Mouse (Mus musculus): Measurements from ENCODE around the gene Ccdc88c. TPM values are rescaled to one million over a fixed set of nuclear protein-coding genes. Genes with fewer than 3 reads are reported as not detected.

Gene Ccdc88c
- polyA plus RNA-seq, 1 experiment from 2014 or later: 12.0 TPM

DNA sequence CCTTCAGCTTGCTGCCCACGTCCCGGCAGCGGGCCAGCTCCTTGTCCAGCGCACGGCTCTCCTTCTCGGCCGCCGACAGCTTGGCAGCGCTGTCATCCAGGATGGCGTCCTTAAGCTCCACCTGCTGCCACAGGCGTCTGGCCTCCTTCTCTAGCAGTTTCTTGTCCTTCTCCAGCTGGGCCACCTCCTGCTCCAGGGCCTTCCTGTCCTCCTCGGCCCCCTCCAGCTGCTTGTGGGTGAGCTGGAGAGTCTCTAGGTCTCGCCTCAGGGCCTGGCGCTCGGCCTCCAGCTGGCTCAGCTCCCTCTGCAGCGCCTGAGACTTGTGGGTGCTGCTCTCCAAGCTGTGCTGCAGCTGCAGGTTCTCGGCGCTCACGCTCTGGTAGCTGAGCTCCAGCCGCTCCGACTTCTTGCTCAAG is 83.9 kb downstream of the Ccdc88c start:
- Histone ChIP-seq H3K4me3 (ENCODE audit: low read length) (no peak overlapping the region), H3K4me1 (ENCODE audit: insufficient read depth, low read length) (no peaks in the 10 kb centered on the region), H3K36me3 (ENCODE audit: insufficient read depth, low read length) (peaks cover 45% of the 10 kb centered on the region), H3K9me3 (ENCODE audit: low read length) (no peaks in the 10 kb centered on the region), H3K27me3 (ENCODE audit: insufficient read depth, low read length) (no peaks in the 10 kb centered on the region), H3K9ac (replicated peaks; ENCODE audit: low read length) (no peak overlapping the region), H3K27ac (ENCODE audit: low read length) (no peak overlapping the region), H3K4me2 (replicated peaks; ENCODE audit: low read depth, low read length) (no peak overlapping the region)
- ATAC-seq (ENCODE audit: low FRiP score, low TSS enrichment): 0 out of 2 replicates have a peak, but pooled peaks have one; percentile 15
- WGBS: 91% methylated on average over 21 of the region's 21 CpGs

DNA sequence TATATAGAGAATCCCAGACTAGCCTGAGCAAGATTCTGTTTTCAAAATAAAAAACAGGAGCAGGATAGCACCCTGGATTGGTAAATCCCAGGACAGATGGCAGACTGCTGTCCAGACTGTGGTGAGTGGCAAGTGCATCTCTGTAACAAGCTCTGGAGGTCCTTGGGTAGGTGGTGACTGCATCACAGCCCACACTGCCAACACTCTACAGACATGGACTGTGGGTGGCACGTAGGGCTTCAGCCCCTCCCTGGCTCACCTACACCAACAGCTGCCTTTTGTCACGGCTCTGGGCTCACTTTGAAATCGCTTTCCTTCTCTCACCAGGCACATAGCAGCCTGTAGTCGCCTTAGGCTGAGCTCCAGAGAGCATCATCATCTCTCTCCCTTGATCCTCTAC is 85.7 kb downstream of the Ccdc88c start:
- Histone ChIP-seq H3K9me3 (ENCODE audit: low read length) (no peaks in the 10 kb centered on the region), H3K27me3 (ENCODE audit: insufficient read depth, low read length) (no peaks in the 10 kb centered on the region), H3K4me1 (ENCODE audit: insufficient read depth, low read length) (no peaks in the 10 kb centered on the region), H3K27ac (ENCODE audit: low read length) (no peak overlapping the region), H3K4me3 (ENCODE audit: low read length) (no peak overlapping the region), H3K9ac (replicated peaks; ENCODE audit: low read length) (no peak overlapping the region), H3K36me3 (ENCODE audit: insufficient read depth, low read length) (peaks cover 42% of the 10 kb centered on the region), H3K4me2 (replicated peaks; ENCODE audit: low read depth, low read length) (no peak overlapping the region)
- 66% methylated on average over 4 of the region's 4 CpGs for WGBS
- ATAC-seq (ENCODE audit: low FRiP score, low TSS enrichment): no peak

DNA sequence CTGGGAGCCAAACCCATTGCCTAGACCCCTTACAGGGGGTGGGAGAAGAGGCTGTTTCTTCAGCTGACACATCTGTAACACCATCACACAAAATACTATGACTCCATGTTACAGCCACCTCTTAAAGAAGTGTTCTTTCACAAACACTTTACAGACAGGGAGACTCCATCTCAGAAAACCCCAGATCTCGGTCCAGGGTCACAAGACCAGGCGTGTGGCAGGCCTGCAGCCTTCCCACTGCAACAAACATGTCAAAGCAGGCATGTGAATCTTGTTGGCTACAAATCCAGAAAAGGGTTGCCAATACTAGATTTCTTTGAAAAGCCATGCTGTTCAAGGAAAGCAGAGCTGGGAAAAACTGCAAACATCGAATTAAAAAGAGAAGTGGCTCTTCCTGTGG is 87.5 kb downstream of the Ccdc88c start:
- Histone ChIP-seq H3K27me3 (ENCODE audit: insufficient read depth, low read length) (no peaks in the 10 kb centered on the region), H3K9ac (replicated peaks; ENCODE audit: low read length) (no peak overlapping the region), H3K36me3 (ENCODE audit: insufficient read depth, low read length) (peaks cover 25% of the 10 kb centered on the region), H3K4me1 (ENCODE audit: insufficient read depth, low read length) (0 out of 2 replicates have a peak, but pooled peaks cover 3% of the 10 kb centered on the region), H3K9me3 (ENCODE audit: low read length) (no peaks in the 10 kb centered on the region), H3K27ac (ENCODE audit: low read length) (no peak overlapping the region), H3K4me3 (ENCODE audit: low read length) (no peak overlapping the region), H3K4me2 (replicated peaks; ENCODE audit: low read depth, low read length) (no peak overlapping the region)
- WGBS: 87% methylated on average over 3 of the region's 3 CpGs
- no peak for ATAC-seq (ENCODE audit: low FRiP score, low TSS enrichment)

DNA sequence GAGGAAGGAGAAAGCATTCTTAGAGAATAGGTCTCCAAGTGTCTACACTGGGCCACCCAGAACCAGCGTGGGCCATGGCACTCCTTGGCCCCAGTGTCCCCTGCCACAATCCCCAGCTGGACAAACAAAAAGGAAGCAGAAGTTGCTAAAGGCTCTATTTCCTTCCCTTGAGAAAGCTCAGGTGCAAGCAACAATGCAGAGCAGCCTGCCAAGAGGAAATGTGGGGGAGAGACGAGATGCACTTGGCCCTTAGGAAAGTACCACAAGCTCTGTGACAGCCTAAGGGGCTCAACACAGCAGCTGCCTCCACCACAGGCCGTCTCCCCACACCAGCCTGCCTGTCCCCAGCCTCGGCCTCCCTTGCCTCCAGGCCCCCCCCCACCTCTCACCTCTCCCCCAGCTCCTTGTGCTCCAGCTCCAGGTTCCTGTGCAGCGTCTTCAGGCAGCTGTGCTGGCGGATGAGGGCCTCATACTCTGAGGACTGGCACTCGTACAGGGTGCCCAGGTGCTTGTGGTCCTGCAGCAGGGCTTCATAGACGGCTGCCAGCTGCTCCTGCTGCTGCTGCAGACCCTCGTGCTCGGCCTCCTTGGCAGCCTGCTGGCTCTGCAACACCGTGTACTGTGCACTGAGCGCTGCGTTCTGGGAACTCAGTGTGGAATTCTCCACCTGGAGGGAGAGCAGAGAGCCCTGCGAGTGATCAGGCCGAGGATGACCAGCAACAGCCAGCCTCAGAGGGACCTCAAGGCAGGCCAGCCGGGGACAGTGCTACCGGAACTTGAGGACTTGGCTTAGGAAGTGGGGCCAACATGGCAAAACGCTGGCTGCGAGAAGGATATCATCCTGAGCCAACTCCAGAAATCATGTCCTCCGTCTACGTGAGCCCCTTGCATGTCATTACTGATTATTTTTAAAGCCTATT is 91.2 kb downstream of the Ccdc88c start:
- Histone ChIP-seq H3K9me3 (ENCODE audit: low read length) (no peaks in the 10 kb centered on the region), H3K4me3 (ENCODE audit: low read length) (no peak overlapping the region), H3K36me3 (ENCODE audit: insufficient read depth, low read length) (peaks cover 15% of the 10 kb centered on the region; the same call in 1 of the 2 replicates), H3K27me3 (ENCODE audit: insufficient read depth, low read length) (no peaks in the 10 kb centered on the region), H3K27ac (ENCODE audit: low read length) (peak overlapping the region; percentile 81), H3K9ac (replicated peaks; ENCODE audit: low read length) (peak overlapping the region; percentile 22; the same call in 1 of the 2 replicates), H3K4me1 (ENCODE audit: insufficient read depth, low read length) (0 out of 2 replicates have a peak, but pooled peaks cover 3% of the 10 kb centered on the region), H3K4me2 (replicated peaks; ENCODE audit: low read depth, low read length) (no peak overlapping the region)
- 57% methylated on average over 21 of the region's 21 CpGs for WGBS
- ATAC-seq (ENCODE audit: low FRiP score, low TSS enrichment): peak; percentile 69; the same call in 1 of the 2 replicates

DNA sequence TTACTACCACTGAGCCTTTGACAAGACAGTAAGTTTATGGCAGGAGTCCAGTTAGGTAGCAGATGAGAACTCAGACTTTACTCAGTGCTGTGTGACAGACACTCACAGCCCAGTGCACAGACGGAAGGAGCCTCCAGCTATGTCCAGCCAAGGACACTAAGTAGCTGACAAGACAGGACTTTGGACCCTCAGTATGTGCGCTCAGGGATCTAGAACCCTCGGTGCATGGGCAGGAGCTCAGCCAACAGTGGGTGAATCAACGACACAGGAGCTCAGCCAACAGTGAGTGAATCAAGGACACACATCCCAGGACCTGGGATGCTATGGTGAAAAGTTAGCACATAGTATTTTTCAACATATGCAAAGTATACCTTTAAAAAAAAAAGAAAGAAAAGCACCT is 92.1 kb downstream of the Ccdc88c start:
- no peaks in the 10 kb centered on the region for H3K9me3 ChIP-seq (ENCODE audit: low read length)
- peaks cover 18% of the 10 kb centered on the region for H3K36me3 ChIP-seq (ENCODE audit: insufficient read depth, low read length)
- H3K4me1 ChIP-seq (ENCODE audit: insufficient read depth, low read length): 0 out of 2 replicates have a peak, but pooled peaks cover 3% of the 10 kb centered on the region
- H3K9ac ChIP-seq (replicated peaks; ENCODE audit: low read length): no peak overlapping the region; the same call in 1 of the 2 replicates
- peak overlapping the region; percentile 44; the same call in 1 of the 2 replicates for H3K27ac ChIP-seq (ENCODE audit: low read length)
- H3K27me3 ChIP-seq (ENCODE audit: insufficient read depth, low read length): no peaks in the 10 kb centered on the region
- H3K4me3 ChIP-seq (ENCODE audit: low read length): no peak overlapping the region
- WGBS: 85% methylated on average over 4 of the region's 4 CpGs
- no peak overlapping the region for H3K4me2 ChIP-seq (replicated peaks; ENCODE audit: low read depth, low read length)
- ATAC-seq (ENCODE audit: low FRiP score, low TSS enrichment): 0 out of 2 replicates have a peak, but pooled peaks have one; percentile 10

DNA sequence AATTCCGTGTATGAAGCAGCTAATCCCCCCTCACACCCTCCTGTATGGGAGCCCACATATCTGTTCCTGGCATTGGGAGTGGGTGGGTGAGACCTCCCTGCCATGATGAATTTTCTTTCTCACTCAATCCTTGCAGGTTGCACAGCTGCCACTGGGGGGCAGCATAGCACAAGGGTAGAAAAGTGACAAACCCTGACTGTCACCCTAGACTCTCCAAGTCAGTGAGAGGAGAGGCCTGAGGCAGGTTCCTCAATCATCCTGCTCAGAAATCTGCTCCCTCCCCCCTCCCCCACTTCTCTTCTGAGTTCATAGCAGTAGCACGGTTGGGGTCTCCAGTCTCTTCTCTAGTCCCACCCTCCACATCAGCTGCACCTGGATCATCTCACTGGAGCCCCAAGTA is 92.7 kb downstream of the Ccdc88c start:
- WGBS: 21% methylated on average over 2 of the region's 2 CpGs
- H3K9me3 ChIP-seq (ENCODE audit: low read length): no peaks in the 10 kb centered on the region
- H3K4me3 ChIP-seq (ENCODE audit: low read length): no peak overlapping the region
- H3K27me3 ChIP-seq (ENCODE audit: insufficient read depth, low read length): no peaks in the 10 kb centered on the region
- peaks cover 24% of the 10 kb centered on the region for H3K36me3 ChIP-seq (ENCODE audit: insufficient read depth, low read length)
- H3K27ac ChIP-seq (ENCODE audit: low read length): no peak overlapping the region
- ATAC-seq (ENCODE audit: low FRiP score, low TSS enrichment): peak; percentile 47
- no peak overlapping the region for H3K4me2 ChIP-seq (replicated peaks; ENCODE audit: low read depth, low read length)
- H3K9ac ChIP-seq (replicated peaks; ENCODE audit: low read length): no peak overlapping the region
- 0 out of 2 replicates have a peak, but pooled peaks cover 3% of the 10 kb centered on the region for H3K4me1 ChIP-seq (ENCODE audit: insufficient read depth, low read length)

DNA sequence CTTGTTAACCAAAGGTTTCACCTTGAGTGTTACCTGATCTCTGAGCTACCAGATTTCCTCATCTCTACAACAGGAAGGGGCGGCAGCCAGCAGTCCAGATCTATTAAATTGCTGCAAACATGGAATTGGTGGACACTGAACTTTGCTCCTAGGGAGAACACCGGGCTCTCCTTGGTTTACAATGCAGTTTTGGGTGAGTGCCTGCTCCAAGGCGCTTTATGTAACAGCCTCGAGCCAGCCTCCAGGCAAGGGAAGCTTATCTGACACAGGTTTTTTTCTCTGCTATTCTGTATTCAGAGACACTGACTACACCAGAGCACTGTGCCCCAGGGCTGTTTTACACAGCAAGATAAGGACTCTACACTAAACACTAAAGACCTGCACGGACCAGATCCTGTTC is 94.1 kb downstream of the Ccdc88c start:
- no peaks in the 10 kb centered on the region for H3K27me3 ChIP-seq (ENCODE audit: insufficient read depth, low read length)
- H3K9ac ChIP-seq (replicated peaks; ENCODE audit: low read length): no peak overlapping the region
- WGBS: 85% methylated on average over 5 of the region's 5 CpGs
- H3K4me3 ChIP-seq (ENCODE audit: low read length): no peak overlapping the region
- peaks cover 22% of the 10 kb centered on the region for H3K36me3 ChIP-seq (ENCODE audit: insufficient read depth, low read length)
- no peak overlapping the region for H3K27ac ChIP-seq (ENCODE audit: low read length)
- ATAC-seq (ENCODE audit: low FRiP score, low TSS enrichment): no peak
- H3K9me3 ChIP-seq (ENCODE audit: low read length): no peaks in the 10 kb centered on the region
- H3K4me1 ChIP-seq (ENCODE audit: insufficient read depth, low read length): 0 out of 2 replicates have a peak, but pooled peaks cover 3% of the 10 kb centered on the region
- no peak overlapping the region for H3K4me2 ChIP-seq (replicated peaks; ENCODE audit: low read depth, low read length)

DNA sequence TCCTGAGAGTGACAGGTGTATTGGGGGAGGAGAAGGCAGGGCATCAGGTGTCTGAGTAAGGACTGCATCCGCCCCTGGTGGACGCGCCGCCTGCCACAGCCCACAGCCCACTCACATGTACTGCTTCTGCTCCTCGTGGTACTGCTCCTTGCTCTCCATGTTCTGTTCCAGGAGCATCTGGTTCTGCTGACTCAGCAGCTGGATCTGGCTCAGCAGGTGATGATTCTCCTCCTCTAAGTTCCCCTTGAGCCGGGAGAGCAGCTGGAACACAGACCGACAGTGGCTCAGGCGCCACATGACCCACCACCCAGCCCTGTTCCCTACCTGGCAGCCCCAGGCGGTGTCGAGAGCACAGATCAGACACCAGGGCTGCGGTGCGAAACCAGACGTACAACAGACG is 97.2 kb downstream of the Ccdc88c start:
- no peaks in the 10 kb centered on the region for H3K27me3 ChIP-seq (ENCODE audit: insufficient read depth, low read length)
- 96% methylated on average over 14 of the region's 14 CpGs for WGBS
- H3K4me3 ChIP-seq (ENCODE audit: low read length): no peak overlapping the region
- no peak overlapping the region for H3K9ac ChIP-seq (replicated peaks; ENCODE audit: low read length)
- H3K36me3 ChIP-seq (ENCODE audit: insufficient read depth, low read length): peaks cover 33% of the 10 kb centered on the region
- no peaks in the 10 kb centered on the region for H3K9me3 ChIP-seq (ENCODE audit: low read length)
- H3K4me2 ChIP-seq (replicated peaks; ENCODE audit: low read depth, low read length): no peak overlapping the region
- no peak for ATAC-seq (ENCODE audit: low FRiP score, low TSS enrichment)
- no peak overlapping the region for H3K27ac ChIP-seq (ENCODE audit: low read length)
- no peaks in the 10 kb centered on the region for H3K4me1 ChIP-seq (ENCODE audit: insufficient read depth, low read length)

DNA sequence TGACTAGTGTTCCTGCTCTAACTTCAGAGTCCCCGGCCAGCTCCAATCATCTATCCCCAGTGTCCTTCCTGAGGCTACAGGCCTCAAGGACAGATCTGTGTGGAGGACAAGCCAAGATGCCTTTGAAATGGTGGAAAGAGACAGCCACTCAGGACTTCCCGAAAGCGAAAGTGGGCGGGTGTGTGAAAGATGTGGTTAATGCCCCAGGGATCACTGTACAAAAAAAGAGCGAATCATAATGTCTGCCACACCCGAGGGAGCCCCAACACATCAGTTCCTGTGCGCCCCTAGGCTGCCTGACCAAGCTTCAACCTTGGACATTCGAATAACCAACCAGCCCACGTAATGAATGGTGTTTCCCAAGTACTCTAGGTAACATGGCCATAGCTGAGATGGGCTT is 100.6 kb downstream of the Ccdc88c start:
- Histone ChIP-seq H3K9ac (replicated peaks; ENCODE audit: low read length) (no peak overlapping the region), H3K4me3 (ENCODE audit: low read length) (no peak overlapping the region), H3K4me1 (ENCODE audit: insufficient read depth, low read length) (no peaks in the 10 kb centered on the region), H3K9me3 (ENCODE audit: low read length) (no peaks in the 10 kb centered on the region), H3K27ac (ENCODE audit: low read length) (no peak overlapping the region), H3K27me3 (ENCODE audit: insufficient read depth, low read length) (no peaks in the 10 kb centered on the region), H3K36me3 (ENCODE audit: insufficient read depth, low read length) (peaks cover 31% of the 10 kb centered on the region), H3K4me2 (replicated peaks; ENCODE audit: low read depth, low read length) (no peak overlapping the region)
- WGBS: 89% methylated on average over 9 of the region's 9 CpGs
- ATAC-seq (ENCODE audit: low FRiP score, low TSS enrichment): no peak
